Comparison of ENCODE assay signal across 24 mouse cellular contexts in the genomic region with DNA sequence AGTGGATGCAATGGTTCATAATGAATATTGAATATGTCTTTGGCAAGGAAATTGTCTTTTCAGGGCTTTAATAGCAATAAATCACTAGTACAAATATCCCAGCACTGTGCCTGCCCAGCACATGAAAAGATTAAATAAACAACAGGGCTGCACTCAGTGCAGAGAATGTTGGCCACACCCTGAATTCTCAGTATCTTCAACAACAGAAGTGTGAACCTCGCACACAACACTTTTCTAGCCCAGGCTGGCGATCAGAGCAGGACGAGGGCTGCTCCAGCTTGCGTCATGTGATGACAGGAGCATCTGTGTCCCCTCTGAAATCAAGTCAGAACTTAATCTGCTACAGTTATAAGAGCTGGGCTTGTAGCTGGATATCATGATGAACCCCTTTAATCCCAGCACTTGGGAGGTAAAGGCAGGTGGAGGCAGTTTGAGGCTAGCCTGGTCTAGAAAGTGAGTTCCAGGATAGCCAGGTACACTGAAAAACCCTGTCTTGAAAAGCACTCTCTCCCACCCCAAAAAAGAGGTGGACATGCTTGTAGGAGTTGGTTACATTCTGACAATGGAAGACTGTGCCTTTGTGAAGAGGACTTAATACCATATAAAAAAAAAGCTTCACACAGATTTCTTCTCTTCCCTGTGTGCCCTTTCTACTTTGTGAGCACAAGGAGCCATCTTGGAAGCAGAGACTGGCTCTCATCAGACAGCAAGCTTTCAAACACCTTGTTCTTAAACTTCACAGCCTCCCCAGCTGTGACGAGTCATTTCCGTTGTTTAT. TPM values are rescaled to one million over a fixed set of nuclear protein-coding genes. Genes with fewer than 3 reads are reported as not detected.
DNase-seq lines count a peak whose midpoint lies in the region; ATAC-seq and TF ChIP-seq lines count a peak whose summit lies in the region.
"Had no signal": no experiment of that assay in that cellular context is flagged by ENCODE, and none has a peak within 500 bp of the region (broad histone marks: within the 10 kb centered on the region; RNA-seq: fewer than 3 reads in every experiment).

No protein-coding gene starts in this region.

- 0 out of 2 replicates have a peak overlapping the region, but pooled peaks have one; percentile 24 for H3K9ac ChIP-seq in heart, embryonic 13.5 days
- H3K9ac ChIP-seq: hindbrain, embryonic 12.5 days; kidney, embryonic 15.5 days; liver, embryonic 15.5 days; midbrain, embryonic 12.5 days; neural tube, embryonic 13.5 days had no signal

- H3K4me3 ChIP-seq in heart, embryonic 13.5 days: no peak overlapping the region
- H3K4me3 ChIP-seq in myocyte: no peak overlapping the region
- H3K4me3 ChIP-seq: gastrocnemius, adult 2 months; heart, embryonic 10.5 days; hindbrain, embryonic 12.5 days; kidney, embryonic 15.5 days; limb, embryonic 10.5 days; liver, embryonic 15.5 days; midbrain, embryonic 12.5 days; neural tube, embryonic 13.5 days had no signal

- no peak for ATAC-seq in heart, embryonic 13.5 days (ENCODE audit: extremely low read depth, insufficient number of reproducible peaks, low FRiP score, low TSS enrichment)

- TF ChIP-seq POLR2A in myocyte (IDR thresholded peaks at IDR 0.05; ENCODE audit: insufficient read length, low read depth): no peak

- H3K9me3 ChIP-seq in heart, embryonic 13.5 days: no peaks in the 10 kb centered on the region
- H3K9me3 ChIP-seq: heart, embryonic 10.5 days; hindbrain, embryonic 12.5 days; kidney, embryonic 15.5 days; limb, embryonic 10.5 days; liver, embryonic 15.5 days; midbrain, embryonic 12.5 days; neural tube, embryonic 13.5 days had no signal

- no peaks in the 10 kb centered on the region for H3K27me3 ChIP-seq in heart, embryonic 13.5 days (replicated peaks)
- no peaks in the 10 kb centered on the region for H3K27me3 ChIP-seq in myocyte (ENCODE audit: control insufficient read depth, insufficient read depth, insufficient read length)
- H3K27me3 ChIP-seq: hindbrain, embryonic 12.5 days; kidney, embryonic 15.5 days; midbrain, embryonic 12.5 days; neural tube, embryonic 13.5 days had no signal

- no peak for DNase-seq in heart, adult 9 months (ENCODE audit: low spot score in 2 of 2)
- peak; percentile 34 for DNase-seq in lung, postnatal 10 days
- DNase-seq in lung, adult 18-20 months: no peak
- DNase-seq in NIH3T3 (ENCODE audit: low read depth): peak; percentile 14
- no peak for DNase-seq in urinary bladder, postnatal 36 days (ENCODE audit: low spot score in 2 of 2)
- DNase-seq: cerebellum, adult 8-10 months; cerebellum, postnatal 36 days; gastrocnemius, adult 2 months; heart, postnatal 14 days; kidney, adult 11 months; kidney, postnatal 36 days; liver; retina, postnatal 1 day; thymus, postnatal 25 days had no signal

- H3K79me2 ChIP-seq in myocyte (ENCODE audit: control insufficient read depth, insufficient read depth): no peaks in the 10 kb centered on the region

- 0 out of 2 replicates have a peak overlapping the region, but pooled peaks have one; percentile 0 for H3K27ac ChIP-seq in heart, embryonic 13.5 days (replicated peaks)
- H3K27ac ChIP-seq: gastrocnemius, adult 2 months; heart, embryonic 10.5 days; hindbrain, embryonic 12.5 days; kidney, embryonic 15.5 days; limb, embryonic 10.5 days; liver, embryonic 15.5 days; macrophage; midbrain, embryonic 12.5 days; neural tube, embryonic 13.5 days had no signal

- WGBS in heart, embryonic 13.5 days: 53% methylated on average over 6 of the region's 6 CpGs

- H3K4me2 ChIP-seq in heart, embryonic 13.5 days: no peak overlapping the region
- peak overlapping the region; percentile 68 for H3K4me2 ChIP-seq in myocyte (ENCODE audit: low read depth)
- H3K4me2 ChIP-seq: hindbrain, embryonic 12.5 days; kidney, embryonic 15.5 days; liver, embryonic 15.5 days; midbrain, embryonic 12.5 days; neural tube, embryonic 13.5 days had no signal

- H3K4me1 ChIP-seq in heart, embryonic 13.5 days: peaks cover 38% of the 10 kb centered on the region
- H3K4me1 ChIP-seq: hindbrain, embryonic 12.5 days; kidney, embryonic 15.5 days; limb, embryonic 10.5 days; liver, embryonic 15.5 days; midbrain, embryonic 12.5 days; neural tube, embryonic 13.5 days had no signal

- no peak overlapping the region for H3ac ChIP-seq in myocyte (ENCODE audit: control insufficient read depth, insufficient read length)

- H3K36me3 ChIP-seq in heart, embryonic 13.5 days: no peaks in the 10 kb centered on the region
- H3K36me3 ChIP-seq in myocyte (ENCODE audit: control insufficient read depth, insufficient read depth): no peaks in the 10 kb centered on the region
- H3K36me3 ChIP-seq: heart, embryonic 10.5 days; hindbrain, embryonic 12.5 days; kidney, embryonic 15.5 days; limb, embryonic 10.5 days; liver, embryonic 15.5 days; midbrain, embryonic 12.5 days; neural tube, embryonic 13.5 days had no signal

TF ChIP-seq in myocyte, 11 proteins besides CTCF, POLR2A, EP300 and RAD21:
- TF ChIP-seq POLR2AphosphoS2 (IDR thresholded peaks at IDR 0.05; ENCODE audit: insufficient read length, low read depth) (no peak), TCF12 (IDR thresholded peaks at IDR 0.05; ENCODE audit: insufficient read depth, poor library complexity, severe bottlenecking) (no peak), USF1 (IDR thresholded peaks at IDR 0.05; ENCODE audit: low read depth) (no peak), MYOG (IDR thresholded peaks at IDR 0.05; ENCODE audit: control insufficient read depth in 1 of 3, insufficient read depth in 1 of 3, insufficient read length in 2 of 3, low read depth in 2 of 3) (no peak), TCF3 (IDR thresholded peaks at IDR 0.05; ENCODE audit: insufficient read length, low read depth) (no peak), REST (IDR thresholded peaks at IDR 0.05; ENCODE audit: insufficient read depth, insufficient read length) (no peak), SRF (IDR thresholded peaks at IDR 0.05; ENCODE audit: control insufficient read depth, insufficient read length, low read depth) (no peak), MYOD1 (IDR thresholded peaks at IDR 0.05; ENCODE audit: control insufficient read depth in 1 of 3, insufficient read length in 2 of 3, low read depth in 2 of 3) (no peak), MAX (IDR thresholded peaks at IDR 0.05; ENCODE audit: low read depth) (no peak), E2F4 (IDR thresholded peaks at IDR 0.05; ENCODE audit: insufficient read depth) (no peak), CEBPB (IDR thresholded peaks at IDR 0.05; ENCODE audit: insufficient read depth, poor library complexity, severe bottlenecking) (no peak)

RNA-seq across cellular contexts. Expression of gene Slc16a1, which starts 27.8 kb away (rescaled TPM):
- 65.4 and 70.4 TPM in 2 replicates for polyA plus RNA-seq in heart, embryonic 13.5 days (2015; fragmentation: Nextera tagmentation; extraction: Ambion mirVana)
- polyA plus RNA-seq in myocyte (2012; fragmentation: generic; extraction: Trizol): 24.7 TPM

Comparison
In these comparisons a context has a peak if more than half of its experiments do, and no peak if none do; other contexts are left out.
1. DNase-seq: peak in lung, postnatal 10 days (single experiment) and NIH3T3 (single experiment); none in heart, adult 9 months (0 of 2), lung, adult 18-20 months (0 of 2) and urinary bladder, postnatal 36 days (0 of 2).